Mouse (Mus musculus) liver, embryonic 13.5 days (tissue): ENCODE measurements around the gene Tacc2. TPM values are rescaled to one million over a fixed set of nuclear protein-coding genes. Genes with fewer than 3 reads are reported as not detected.
"Not testable (repeated sequence)": the region's sequence is repeated elsewhere in the genome, so short reads cannot be mapped to it uniquely, and the experiment has no call there.

ENCODE experiments used
- ATAC-seq: fragments of 200-750 bp; cut with Nextera tagmentation; 2 replicates; pipeline ENCODE4 v1.8.0; 2017; ENCODE audit warnings: low read depth, mild to moderate bottlenecking, moderate number of reproducible peaks, moderate library complexity
- DNase-seq: peaks from one replicate; pipeline ENCODE4 v3.0.0; 2022
- H3K27ac ChIP-seq: fragments of 300-500 bp; sonication (generic); 2 replicates; pipeline ENCODE4 v1.5.1; 2015; ENCODE audit warnings: moderate library complexity, mild to moderate bottlenecking, inconsistent platforms
- H3K27me3 ChIP-seq: fragments of 300-500 bp; sonication (generic); 2 replicates; pipeline ENCODE4 v1.6.1; 2015; ENCODE audit warnings: mild to moderate bottlenecking, inconsistent platforms
- H3K36me3 ChIP-seq: fragments of 300-500 bp; sonication (generic); 2 replicates; pipeline ENCODE4 v1.6.1; 2015; ENCODE audit warnings: mild to moderate bottlenecking, inconsistent platforms
- H3K4me1 ChIP-seq: fragments of 300-500 bp; sonication (generic); replicated peaks from 2 replicates; pipeline ENCODE4 v1.6.1; 2015; ENCODE audit warnings: inconsistent platforms
- H3K4me2 ChIP-seq: fragments of 300-500 bp; sonication (generic); 2 replicates; pipeline ENCODE4 v1.6.1; 2015; ENCODE audit warnings: inconsistent platforms, mild to moderate bottlenecking, moderate library complexity
- H3K4me3 ChIP-seq: fragments of 300-500 bp; sonication (generic); replicated peaks from 2 replicates; pipeline ENCODE4 v1.5.1; 2015; ENCODE audit warnings: mild to moderate bottlenecking, inconsistent platforms
- H3K9ac ChIP-seq: fragments of 300-500 bp; sonication (generic); 2 replicates; pipeline ENCODE4 v1.6.1; 2015; ENCODE audit warnings: mild to moderate bottlenecking, inconsistent platforms
- H3K9me3 ChIP-seq: fragments of 300-500 bp; sonication (generic); replicated peaks from 2 replicates; pipeline ENCODE4 v1.6.1; 2016; ENCODE audit warnings: inconsistent platforms
- WGBS: fragments of 180-500 bp; shearing (Covaris S2); methylation state at CpG from one replicate; pipeline ENCODE4 v1.1.7; 2015; ENCODE audit not compliant: insufficient replicate concordance; 5-methylcytosine and 5-hydroxymethylcytosine counted together
- polyA plus RNA-seq: library from polyadenylated mRNA; unstranded; fragments of >200 nt; fragmentation: Nextera tagmentation; extraction: Ambion mirVana; gene quantifications from 2 replicates; pipeline ENCODE4 v1.2.1, GENCODE M21; 2015

Tacc2 gene
- 2.3 and 3.0 TPM in 2 replicates for polyA plus RNA-seq

GRCm38 (mm10) chr7:130577388-130578003 lies at the start of gene Tacc2:
Gene Tacc2 (plus strand): TSS chr7:130577438.
- no peak for DNase-seq
- 27% methylated on average over 15 of the region's 15 CpGs for WGBS
- Histone ChIP-seq H3K36me3 (no peaks in the 10 kb centered on the region), H3K4me2 (peak within 1 kb of the TSS; percentile 52), H3K9ac (peak within 1 kb of the TSS; percentile 39), H3K4me3 (peak within 1 kb of the TSS; percentile 31), H3K9me3 (no peaks in the 10 kb centered on the region), H3K4me1 (peaks cover 12% of the 10 kb centered on the region), H3K27ac (no peak within 1 kb of the TSS), H3K27me3 (no peaks in the 10 kb centered on the region)
- ATAC-seq, result no peak

GRCm38 (mm10) chr7:130531138-130531537 lies 46.1 kb upstream of the Tacc2 start:
- not testable (repeated sequence) for ATAC-seq, H3K4me2 ChIP-seq, H3K27me3 ChIP-seq, H3K27ac ChIP-seq, H3K4me3 ChIP-seq, H3K9ac ChIP-seq, DNase-seq, H3K4me1 ChIP-seq, H3K9me3 ChIP-seq
- H3K36me3 ChIP-seq, result peaks cover 51% of the 10 kb centered on the region
- WGBS, result 91% methylated on average over 15 of the region's 15 CpGs

GRCm38 (mm10) chr7:130533316-130534260 lies 43.6 kb upstream of the Tacc2 start:
- Histone ChIP-seq H3K4me2 (no peak overlapping the region), H3K4me1 (peaks cover 4% of the 10 kb centered on the region; the same call in 1 of the 2 replicates), H3K36me3 (peaks cover 74% of the 10 kb centered on the region), H3K27me3 (no peaks in the 10 kb centered on the region), H3K27ac (peak overlapping the region; percentile 30; the same call in 1 of the 2 replicates), H3K9me3 (no peaks in the 10 kb centered on the region), H3K9ac (no peak overlapping the region), H3K4me3 (no peak overlapping the region)
- ATAC-seq (peak; percentile 77), DNase-seq (peak; percentile 71)
- 38% methylated on average over 24 of the region's 25 CpGs for WGBS

- DNase-seq, result no peak
- no peak overlapping the region for H3K9ac ChIP-seq
- WGBS, result 81% methylated on average over 4 of the region's 4 CpGs
- ATAC-seq, result no peak
- H3K4me3 ChIP-seq, result no peak overlapping the region
- no peak overlapping the region for H3K27ac ChIP-seq
- no peak overlapping the region for H3K4me2 ChIP-seq
- H3K9me3 ChIP-seq, result no peaks in the 10 kb centered on the region
- H3K4me1 ChIP-seq, result peaks cover 4% of the 10 kb centered on the region; the same call in 1 of the 2 replicates
- H3K36me3 ChIP-seq, result peaks cover 83% of the 10 kb centered on the region
- H3K27me3 ChIP-seq, result no peaks in the 10 kb centered on the region
Measured at GRCm38 (mm10) chr7:130535174-130535573, 42.1 kb upstream of the Tacc2 start.

- no peak for DNase-seq
- Histone ChIP-seq H3K9ac (no peak overlapping the region), H3K27me3 (no peaks in the 10 kb centered on the region), H3K27ac (no peak overlapping the region), H3K4me1 (peaks cover 4% of the 10 kb centered on the region; the same call in 1 of the 2 replicates), H3K9me3 (no peaks in the 10 kb centered on the region), H3K4me3 (no peak overlapping the region), H3K4me2 (no peak overlapping the region), H3K36me3 (peaks cover 87% of the 10 kb centered on the region)
- no peak for ATAC-seq
- WGBS, result 87% methylated on average over 4 of the region's 4 CpGs
Measured at GRCm38 (mm10) chr7:130537068-130537467, 40.2 kb upstream of the Tacc2 start.

DNA sequence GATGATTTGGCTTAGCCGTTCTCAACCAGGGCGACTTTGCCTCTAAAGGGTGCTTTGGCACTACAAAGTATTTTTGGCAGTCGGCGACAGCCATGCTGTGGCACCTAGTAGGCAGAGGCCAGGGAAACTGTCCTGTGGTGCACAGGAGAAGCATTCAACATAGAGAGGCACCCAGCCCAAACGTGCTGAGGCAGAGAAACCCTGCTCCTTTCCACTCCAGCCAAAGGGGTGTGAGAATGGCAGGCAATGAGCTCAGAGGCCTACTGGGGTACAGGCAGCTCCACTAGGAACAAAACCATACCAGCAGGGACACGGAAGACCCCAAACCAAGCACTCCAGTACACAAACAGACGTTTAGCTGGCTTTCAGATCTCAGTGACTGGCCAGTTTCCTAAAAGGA lies 37.1 kb upstream of the Tacc2 start:
- Histone ChIP-seq H3K4me1 (peaks cover 9% of the 10 kb centered on the region), H3K36me3 (peaks cover 95% of the 10 kb centered on the region), H3K27ac (no peak overlapping the region), H3K27me3 (no peaks in the 10 kb centered on the region), H3K4me2 (no peak overlapping the region), H3K9me3 (no peaks in the 10 kb centered on the region), H3K4me3 (no peak overlapping the region), H3K9ac (no peak overlapping the region)
- DNase-seq (no peak), ATAC-seq (no peak)
- WGBS, result 87% methylated on average over 7 of the region's 7 CpGs

DNA sequence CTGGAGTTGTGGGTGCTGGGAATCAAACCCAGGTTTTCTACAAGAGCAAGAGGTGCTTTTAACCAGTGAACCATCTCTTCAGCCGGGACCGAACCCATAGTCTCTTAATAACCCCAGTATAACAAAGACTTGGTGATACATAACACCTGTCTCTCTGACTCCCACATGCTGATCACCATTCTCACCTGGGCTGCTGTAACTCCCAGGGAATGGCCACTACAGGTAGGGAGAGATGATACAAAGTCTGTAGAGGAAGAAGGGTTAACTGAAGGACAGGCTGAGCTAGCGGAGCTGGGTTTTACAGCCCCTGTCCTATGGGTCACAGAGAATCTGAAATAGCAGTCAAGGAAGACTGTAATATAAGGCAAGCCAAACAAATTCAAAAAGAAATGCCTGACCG lies 34.1 kb upstream of the Tacc2 start:
- H3K36me3 ChIP-seq, result peaks cover 69% of the 10 kb centered on the region
- ATAC-seq, result no peak
- 87% methylated on average over 4 of the region's 4 CpGs for WGBS

GRCm38 (mm10) chr7:130545401-130545800 lies 31.8 kb upstream of the Tacc2 start:
- H3K27ac ChIP-seq, result peak overlapping the region; percentile 99
- peak overlapping the region; percentile 93 for H3K4me3 ChIP-seq
- no peak for ATAC-seq
- H3K4me2 ChIP-seq, result peak overlapping the region; percentile 80
- H3K9me3 ChIP-seq, result no peaks in the 10 kb centered on the region
- peaks cover 27% of the 10 kb centered on the region for H3K4me1 ChIP-seq
- 84% methylated on average over 5 of the region's 5 CpGs for WGBS
- no peak for DNase-seq
- H3K36me3 ChIP-seq, result peaks cover 46% of the 10 kb centered on the region
- H3K9ac ChIP-seq, result peak overlapping the region; percentile 95
- no peaks in the 10 kb centered on the region; the same call in 1 of the 2 replicates for H3K27me3 ChIP-seq

More for the DNA sequence above, 34.1 kb upstream of the Tacc2 start:
- H3K4me2 ChIP-seq, result no peak overlapping the region
- DNase-seq, result no peak
- no peak overlapping the region for H3K9ac ChIP-seq
- peaks cover 27% of the 10 kb centered on the region for H3K4me1 ChIP-seq
- no peaks in the 10 kb centered on the region for H3K27me3 ChIP-seq
- no peak overlapping the region for H3K27ac ChIP-seq
- no peaks in the 10 kb centered on the region for H3K9me3 ChIP-seq
- H3K4me3 ChIP-seq, result no peak overlapping the region

DNA sequence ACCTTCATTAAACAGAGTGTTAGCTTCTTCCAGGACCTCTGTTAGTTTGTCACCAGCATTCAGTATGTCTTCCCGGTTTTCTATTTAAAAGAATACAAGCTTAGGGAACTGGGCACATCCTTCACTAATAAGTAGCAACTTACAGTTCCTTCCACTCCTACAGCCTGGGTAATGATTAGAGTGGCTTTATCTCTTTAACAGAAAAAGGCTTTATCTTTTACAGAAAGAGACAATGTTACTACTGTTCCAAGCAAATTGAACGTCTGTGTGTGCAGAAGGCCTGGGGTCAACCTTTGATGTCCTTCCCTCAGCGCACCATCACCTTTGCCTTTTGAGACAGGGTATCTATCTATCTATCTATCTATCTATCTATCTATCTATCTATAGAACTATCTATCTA lies 31.3 kb upstream of the Tacc2 start:
- H3K9me3 ChIP-seq, result no peaks in the 10 kb centered on the region
- H3K4me2 ChIP-seq, result peak overlapping the region; percentile 80
- H3K4me3 ChIP-seq, result peak overlapping the region; percentile 93
- WGBS, result 40% methylated on average over 3 of the region's 3 CpGs
- peak overlapping the region; percentile 95 for H3K9ac ChIP-seq
- no peak for ATAC-seq
- no peak for DNase-seq
- no peaks in the 10 kb centered on the region; the same call in 1 of the 2 replicates for H3K27me3 ChIP-seq
- peaks cover 43% of the 10 kb centered on the region for H3K36me3 ChIP-seq
- H3K4me1 ChIP-seq, result peaks cover 27% of the 10 kb centered on the region
- H3K27ac ChIP-seq, result peak overlapping the region; percentile 99

DNA sequence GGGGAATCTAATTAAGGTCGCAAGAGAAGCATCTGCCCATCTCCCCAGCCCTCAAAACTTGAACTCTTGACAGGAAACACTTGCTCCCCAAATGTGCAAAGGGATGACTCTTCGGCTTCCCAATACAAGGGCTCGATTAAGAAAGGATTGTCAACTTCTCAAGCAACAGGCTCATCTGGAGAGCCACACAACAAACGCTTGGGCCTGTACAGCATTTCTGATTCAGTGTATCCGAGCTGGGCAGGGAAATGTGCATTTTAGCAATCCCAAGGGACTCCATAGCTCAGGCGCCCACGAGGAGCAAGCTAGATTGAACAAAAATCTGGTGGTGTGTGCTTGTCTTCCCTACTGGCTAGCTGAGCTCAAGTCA lies 30.8 kb upstream of the Tacc2 start:
- Histone ChIP-seq H3K9ac (peak overlapping the region; percentile 95), H3K9me3 (no peaks in the 10 kb centered on the region), H3K36me3 (peaks cover 39% of the 10 kb centered on the region), H3K4me2 (peak overlapping the region; percentile 80), H3K4me1 (peaks cover 27% of the 10 kb centered on the region), H3K4me3 (peak overlapping the region; percentile 93), H3K27me3 (no peaks in the 10 kb centered on the region; the same call in 1 of the 2 replicates), H3K27ac (peak overlapping the region; percentile 99)
- WGBS, result 3% methylated on average over 7 of the region's 7 CpGs
- DNase-seq (no peak), ATAC-seq (peak; percentile 8)

- DNase-seq (peak; percentile 87), ATAC-seq (peak; percentile 95)
- Histone ChIP-seq H3K9me3 (no peaks in the 10 kb centered on the region), H3K4me1 (peaks cover 27% of the 10 kb centered on the region), H3K9ac (peak overlapping the region; percentile 95), H3K36me3 (peaks cover 34% of the 10 kb centered on the region), H3K4me2 (peak overlapping the region; percentile 80), H3K27me3 (peaks cover 3% of the 10 kb centered on the region; the same call in 1 of the 2 replicates), H3K27ac (peak overlapping the region; percentile 99), H3K4me3 (peak overlapping the region; percentile 93)
- WGBS, result under 1% methylated on average over 75 of the region's 84 CpGs
Measured at GRCm38 (mm10) chr7:130546791-130547484, 30.3 kb upstream of the Tacc2 start.
